Mouse (Mus musculus) hindlimb bud, embryonic 11.5 days (tissue): ENCODE measurements around the gene Fancg.

Experiments
- DNase-seq: peaks from one replicate; pipeline ENCODE4 v3.0.0-alpha.2; 2012; ENCODE audit warnings: low read depth, low spot score; ENCODE audit errors: extremely low spot score

The Fancg gene

GRCm38 (mm10) chr4:43010161-43011038 lies at the start of gene Fancg:
TSS of gene Fancg (minus strand) at chr4:43010506.
- no peak for DNase-seq

DNA sequence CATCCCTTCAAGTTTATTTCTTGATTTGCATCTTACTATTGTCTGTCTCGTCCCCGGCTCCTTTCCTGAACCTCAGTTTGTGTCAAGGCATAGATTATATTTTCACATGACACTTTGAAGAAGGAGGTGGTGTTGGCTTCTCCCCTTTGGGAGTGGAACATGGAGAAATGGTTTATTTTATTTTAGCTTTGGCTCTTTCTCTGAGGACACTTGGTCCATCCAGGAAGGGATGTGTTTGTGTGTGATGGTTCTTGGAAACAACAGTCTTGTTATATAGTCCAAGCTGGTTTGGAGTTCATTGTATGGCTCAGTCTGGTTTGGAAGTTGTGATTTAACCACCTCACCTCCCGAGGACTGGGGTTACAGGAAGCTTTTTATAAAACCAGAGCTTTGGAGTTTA lies 49.4 kb upstream of the Fancg start:
- DNase-seq, result no peak

DNA sequence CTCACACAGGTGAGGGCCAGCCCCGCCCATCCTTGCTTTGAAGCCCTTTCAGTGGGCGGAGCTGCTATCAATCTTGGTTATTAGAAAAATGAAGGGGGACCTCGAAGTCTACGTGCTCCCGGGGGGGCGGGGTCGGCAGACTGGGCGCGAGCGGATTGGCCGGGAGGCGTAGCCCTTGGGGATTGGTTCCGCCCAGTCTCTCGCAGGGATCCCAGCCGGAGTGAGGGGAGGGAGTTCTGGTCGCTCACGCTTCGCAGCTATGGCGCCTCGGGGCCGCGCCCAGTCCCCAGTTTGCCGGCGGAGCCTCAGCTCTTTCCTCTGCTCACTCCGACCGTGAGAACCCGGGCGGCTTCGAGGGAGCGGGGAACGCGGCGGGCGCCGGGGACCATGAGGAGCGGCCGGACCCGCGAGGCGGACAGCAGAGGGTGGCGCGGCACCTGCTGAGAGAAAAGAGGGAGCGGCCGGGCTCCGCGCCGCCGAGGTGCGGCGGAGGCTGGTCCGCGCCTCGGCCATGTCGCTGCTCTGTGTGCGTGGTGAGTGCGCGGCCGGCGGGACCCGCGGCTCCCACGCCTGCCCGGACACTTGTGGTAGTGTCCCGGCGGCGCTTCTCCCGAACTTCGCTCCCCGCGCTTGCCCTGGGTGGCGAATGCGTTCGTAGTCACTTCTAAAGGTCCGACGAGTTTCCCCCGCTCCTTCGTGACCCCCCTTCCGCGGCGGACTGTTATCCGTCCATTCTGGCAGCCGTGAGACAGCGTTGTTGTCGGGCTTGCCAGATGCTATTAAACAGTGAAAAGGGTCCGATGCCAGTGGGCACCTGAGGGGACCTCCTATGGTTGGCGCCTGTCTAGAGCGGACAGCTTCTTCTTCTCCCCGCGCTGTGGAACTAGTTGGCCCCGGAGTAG lies 48.7 kb upstream of the Fancg start, which contains the start of gene Unc13b:
TSS of gene Unc13b (plus strand) at position 201 of the 902 bp plus-strand sequence.
- no peak for DNase-seq

DNA sequence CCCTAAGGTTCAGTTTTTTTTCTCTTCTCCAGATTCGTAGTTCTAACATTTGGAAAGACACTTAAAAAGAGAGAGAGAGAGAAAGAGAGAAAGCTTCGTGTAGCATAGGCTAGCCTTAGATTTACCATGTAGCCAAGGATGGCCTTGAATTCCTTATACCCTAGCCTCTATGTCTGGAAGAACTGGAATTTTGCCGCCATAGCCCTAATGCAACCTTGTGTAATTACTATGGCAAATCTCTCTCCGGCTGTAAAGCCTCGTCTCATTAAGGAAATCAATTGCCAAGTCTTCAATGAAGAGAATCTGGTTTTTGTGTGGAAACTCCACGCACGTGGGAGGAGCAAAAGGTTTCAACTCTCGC lies 48.1 kb upstream of the Fancg start:
- DNase-seq, result no peak

- no peak for DNase-seq
Measured at GRCm38 (mm10) chr4:43057654-43058053, 47.3 kb upstream of the Fancg start.

DNA sequence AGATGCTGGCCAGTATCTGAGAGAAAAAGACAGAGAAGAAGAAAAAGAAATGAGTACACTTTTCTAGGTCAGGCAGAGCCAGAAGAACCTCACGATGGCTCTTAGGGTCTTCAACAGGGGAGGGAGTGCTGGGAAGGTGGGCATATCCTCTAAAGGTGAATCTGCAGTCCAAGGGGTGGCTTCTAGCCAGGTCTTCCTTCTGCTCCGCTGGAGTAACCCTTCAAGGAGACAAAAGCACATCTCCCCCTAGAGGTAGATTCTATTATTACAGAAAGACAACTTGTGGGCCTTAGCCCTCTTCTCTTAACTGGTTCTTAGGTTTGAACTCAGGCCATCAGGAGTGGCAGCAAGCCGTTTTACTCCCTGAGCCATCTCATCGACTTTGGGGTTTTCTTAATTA lies 42.3 kb upstream of the Fancg start:
- DNase-seq, result no peak

- DNase-seq, result peak; percentile 69
Measured at GRCm38 (mm10) chr4:43047231-43047630, 36.9 kb upstream of the Fancg start.

GRCm38 (mm10) chr4:43046607-43047006 lies 36.3 kb upstream of the Fancg start:
- no peak for DNase-seq

DNA sequence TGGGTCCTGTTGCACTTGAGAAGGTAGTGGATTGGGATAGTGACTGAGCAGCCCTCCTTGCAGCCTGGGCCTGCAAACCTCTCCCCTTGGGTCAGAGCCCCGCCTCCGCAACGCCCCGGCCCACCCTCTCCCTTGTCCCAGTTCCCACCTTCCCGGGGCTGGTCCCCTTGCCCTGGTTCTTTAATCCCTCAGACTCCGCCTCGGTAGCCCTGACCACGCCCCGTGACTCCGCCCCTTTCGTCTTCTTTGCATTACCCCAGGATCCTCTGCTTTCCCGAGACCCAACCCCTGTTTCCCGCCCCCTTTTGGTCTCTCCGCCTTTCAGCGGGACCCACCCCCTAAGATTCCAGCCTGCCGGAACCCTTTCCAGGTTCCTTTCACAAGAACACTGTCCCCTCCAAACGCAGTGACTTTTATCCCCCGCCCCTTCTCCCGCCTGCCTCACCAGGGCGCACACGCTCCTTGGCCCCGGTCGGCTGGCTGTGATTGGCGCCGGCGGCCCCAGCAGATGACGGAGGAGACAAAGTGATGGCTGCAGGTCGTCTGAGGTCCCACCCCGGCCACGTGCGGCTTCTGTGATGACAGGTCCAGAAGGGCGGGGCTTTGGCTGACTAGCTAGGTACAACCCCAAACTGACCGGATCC lies 35.5 kb upstream of the Fancg start, which contains the start of gene Fam214b:
TSS of gene Fam214b (minus strand) at position 562 of the 644 bp plus-strand sequence.
- peak; percentile 91 for DNase-seq

GRCm38 (mm10) chr4:43045285-43045658 lies 35.0 kb upstream of the Fancg start:
- no peak for DNase-seq

- DNase-seq, result no peak
Measured at GRCm38 (mm10) chr4:43044673-43045072, 34.4 kb upstream of the Fancg start.

DNA sequence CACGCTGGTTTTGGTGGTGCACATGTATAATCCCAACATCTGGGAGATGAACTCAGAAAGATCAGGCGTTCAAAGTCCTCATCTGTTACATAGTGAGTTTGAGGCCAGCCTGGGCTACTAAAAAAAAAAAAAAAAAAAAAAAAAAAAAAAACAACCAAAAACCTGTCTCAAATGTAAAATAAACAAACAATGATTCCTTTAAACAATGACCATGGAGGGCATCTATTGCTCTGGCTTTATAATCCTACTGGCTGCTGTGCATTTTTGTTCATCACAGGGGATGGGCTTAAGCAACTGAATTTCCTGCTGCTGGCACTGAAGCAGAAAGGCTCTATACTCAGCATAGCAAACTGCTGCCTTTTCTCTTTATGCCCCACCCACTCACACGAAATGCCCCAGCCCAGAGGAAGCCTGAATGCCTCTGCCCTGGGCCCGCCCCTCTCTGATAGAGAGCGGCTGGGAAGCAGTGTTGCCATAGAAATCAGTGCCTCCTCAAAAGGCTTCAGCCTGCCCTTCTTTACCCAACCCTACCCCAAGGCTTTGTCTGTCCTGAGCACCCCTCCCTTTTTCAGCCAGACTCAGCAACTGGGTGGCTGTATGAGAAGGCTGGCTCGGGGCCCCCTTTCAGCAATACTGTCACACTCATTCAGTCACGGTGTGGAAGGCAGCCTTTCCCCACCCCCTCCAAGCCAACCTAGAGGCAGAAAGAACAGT lies 33.5 kb upstream of the Fancg start:
- no peak for DNase-seq

- DNase-seq, result no peak
Measured at GRCm38 (mm10) chr4:43040881-43041547, 30.7 kb upstream of the Fancg start.

DNA sequence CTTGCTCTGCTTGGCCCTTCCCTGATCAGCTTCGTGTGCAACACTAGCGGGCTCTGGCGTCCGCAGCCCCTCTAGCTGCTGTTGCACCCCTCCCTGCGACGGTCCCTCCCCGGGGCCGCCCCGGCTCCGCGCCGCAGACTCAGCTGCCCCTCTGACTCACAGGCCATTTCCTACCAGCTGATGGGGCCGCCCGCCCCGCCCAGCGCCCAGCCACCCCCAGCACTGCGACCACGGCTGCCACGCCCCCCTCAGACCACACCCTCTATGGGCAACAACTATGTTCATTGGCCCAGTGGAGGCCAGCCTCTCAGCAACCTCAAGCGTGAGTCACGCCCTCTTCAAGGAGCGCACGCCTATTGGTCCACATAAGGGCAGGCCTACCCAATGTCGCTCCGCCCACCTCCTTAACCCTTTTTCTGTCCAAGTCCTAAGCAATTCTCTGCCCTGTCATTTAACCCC lies 29.8 kb upstream of the Fancg start:
- peak; percentile 86 for DNase-seq

- no peak for DNase-seq
Measured at GRCm38 (mm10) chr4:43039609-43040008, 29.3 kb upstream of the Fancg start.

DNA sequence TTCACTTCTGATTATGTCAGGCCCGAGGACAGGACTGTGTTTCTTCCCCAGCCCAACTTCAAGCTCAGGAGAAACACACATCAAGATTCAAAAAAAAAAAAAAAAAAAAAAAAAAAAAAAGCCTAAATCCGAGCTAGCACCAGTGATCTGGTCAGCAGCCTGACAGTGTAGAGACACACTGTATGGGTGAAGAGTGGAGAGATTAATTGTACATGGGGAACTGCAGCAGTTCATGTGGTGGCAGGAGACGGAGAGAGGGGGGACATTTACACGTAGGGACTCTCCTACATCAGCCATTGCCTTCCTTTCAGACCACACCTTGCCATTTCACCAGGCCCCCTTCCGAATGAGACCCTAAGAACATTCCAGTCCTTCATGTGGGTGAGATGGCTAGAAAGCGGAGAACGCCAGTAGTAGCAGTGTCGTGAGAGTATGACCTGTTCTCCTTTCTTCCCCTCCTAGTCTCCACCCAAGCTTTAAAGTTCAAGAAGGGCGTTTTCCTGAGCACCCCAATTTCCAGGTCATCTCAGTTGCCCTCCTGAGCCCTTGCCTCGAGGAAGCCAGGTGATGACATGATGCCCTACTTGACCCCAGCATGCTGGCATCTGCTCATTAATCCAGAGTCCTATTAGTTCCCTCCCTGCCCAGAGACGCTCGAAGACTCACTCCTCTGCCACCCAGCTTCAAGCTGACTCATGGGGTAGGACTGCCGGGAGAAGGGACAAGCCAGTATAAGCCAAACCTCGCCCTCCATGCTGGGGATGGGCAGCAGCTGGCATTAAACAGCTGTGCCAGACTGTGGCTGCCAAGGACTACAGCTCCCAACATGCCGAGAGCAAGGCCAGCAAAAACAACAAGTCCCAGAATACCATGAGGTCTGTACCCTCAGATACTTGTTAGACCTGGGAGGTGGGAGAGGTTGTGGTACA lies 28.5 kb upstream of the Fancg start:
- DNase-seq, result no peak

DNA sequence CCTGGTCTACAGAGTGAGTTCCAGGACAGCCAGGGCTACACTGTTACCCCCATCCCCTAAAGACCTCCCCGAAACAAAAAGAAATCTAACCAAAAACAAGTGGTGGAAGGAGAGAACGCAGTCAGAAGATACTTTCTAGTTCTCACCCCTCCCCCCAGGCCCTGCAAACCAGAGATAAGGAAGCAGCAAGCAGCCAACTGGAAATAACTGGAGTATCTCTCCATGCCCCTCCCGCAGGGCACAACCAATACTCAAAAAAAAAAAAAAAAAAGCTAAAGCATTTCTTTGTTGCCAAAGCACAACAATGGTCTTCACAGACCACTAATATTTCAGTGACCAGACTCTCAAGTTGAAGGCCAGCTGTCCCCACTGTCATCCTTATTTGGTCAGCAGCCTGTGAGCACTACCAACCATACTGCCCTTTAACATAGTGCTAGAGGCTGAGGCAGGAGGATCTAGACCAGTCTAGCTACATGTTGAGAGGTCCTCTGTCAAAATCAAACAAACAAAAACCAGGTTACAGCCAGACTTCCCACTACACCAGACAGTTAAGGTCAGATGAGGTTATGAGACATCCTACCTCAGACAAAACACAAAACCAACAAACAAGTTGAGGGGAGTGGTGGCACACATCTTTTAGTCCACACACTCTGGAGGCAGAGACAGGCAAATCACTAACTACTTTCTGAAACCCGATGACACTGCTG lies 27.7 kb upstream of the Fancg start:
- no peak for DNase-seq

- DNase-seq, result no peak
Measured at GRCm38 (mm10) chr4:43036356-43036755, 26.1 kb upstream of the Fancg start.
